Mouse (Mus musculus): ENCODE measurements at regions not wholly inside any gene's neighbourhood (a gene's known extent, or its start where the extent isn't known, plus 50 kb on each side); places are given as distances from the start of the nearest gene placed in this dataset.

DNA sequence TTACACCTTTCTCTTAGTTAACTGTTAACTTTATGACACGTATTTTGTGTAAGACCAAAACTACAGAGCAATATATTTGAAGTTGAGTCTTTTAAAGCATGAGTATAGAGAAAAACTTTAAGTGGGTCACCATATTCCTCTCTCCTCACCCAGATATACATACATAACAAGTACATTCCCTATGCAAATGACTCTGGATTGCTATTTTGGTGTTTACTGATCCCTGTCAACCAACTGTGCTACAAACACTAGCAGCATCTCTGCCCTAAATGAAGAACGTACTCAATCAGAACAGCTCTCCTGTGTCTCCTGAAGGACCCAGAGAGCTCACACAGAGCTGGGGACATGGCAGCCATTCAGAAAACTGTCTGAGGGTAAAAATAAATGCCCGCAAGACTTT is 363.4 kb upstream of the Rack1 start:
- DNase-seq (ENCODE audit: low spot score in 2 of 2), result no peak

DNA sequence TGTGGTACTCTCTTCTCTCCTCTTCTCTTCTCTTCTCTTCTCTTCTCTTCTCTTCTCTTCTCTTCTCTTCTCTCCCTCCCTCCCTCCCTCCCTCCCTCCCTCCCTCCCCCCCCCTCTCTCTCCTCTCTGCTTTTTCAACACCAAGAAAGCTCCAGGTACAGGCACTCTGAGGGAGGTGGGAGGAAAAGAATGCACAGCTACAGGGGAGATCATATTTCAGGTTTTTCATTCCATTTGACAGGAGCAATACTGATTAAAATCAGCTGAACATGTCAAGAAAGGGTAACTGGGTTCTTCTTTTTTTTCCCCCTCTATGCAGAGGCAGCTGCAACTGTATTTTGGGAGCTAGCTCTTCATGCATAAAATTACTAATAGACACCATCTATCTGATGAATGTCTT is 368.8 kb upstream of the Rack1 start:
- DNase-seq (ENCODE audit: low spot score in 2 of 2), result no peak

DNA sequence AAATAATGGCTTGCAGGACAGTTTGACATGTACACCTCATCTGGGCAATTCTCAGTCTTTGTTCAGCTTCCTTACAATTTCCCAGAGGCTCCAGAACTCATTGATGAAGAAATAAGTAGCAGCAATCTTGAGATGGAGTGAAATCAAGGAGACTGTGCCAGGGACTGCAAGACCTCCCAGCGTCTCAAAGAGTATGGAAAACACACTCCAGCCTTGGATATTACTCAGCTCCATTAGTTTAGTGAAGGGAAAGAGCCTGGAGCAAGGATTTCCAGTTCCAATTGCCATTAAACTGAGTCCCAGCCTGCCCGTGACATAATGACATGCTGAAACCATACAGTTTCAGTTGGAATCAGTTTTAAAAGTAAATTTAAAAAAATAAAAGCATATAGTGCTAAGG is 372.7 kb upstream of the Rack1 start:
- no peak for DNase-seq (ENCODE audit: low spot score in 2 of 2)

DNA sequence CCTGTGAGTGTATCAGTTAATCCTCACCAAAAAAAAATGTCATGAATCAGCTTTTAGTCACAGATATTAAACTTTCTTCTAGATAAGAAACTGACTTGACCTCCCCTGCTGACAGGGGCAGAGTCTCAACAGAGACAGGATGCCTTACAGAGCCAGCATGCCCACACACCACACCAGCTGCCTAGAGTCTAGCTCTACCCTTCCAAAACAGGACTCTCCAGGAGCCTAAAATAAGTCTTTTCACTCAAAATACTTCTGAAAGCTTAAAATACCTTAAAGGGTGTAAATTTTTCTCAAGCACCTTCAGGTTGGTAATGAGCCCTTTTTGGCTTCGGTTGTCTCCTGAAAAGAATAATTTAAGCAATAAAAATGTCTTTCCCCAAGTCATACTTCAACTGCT is 373.7 kb upstream of the Rack1 start:
- DNase-seq (ENCODE audit: low spot score in 2 of 2), result no peak

DNA sequence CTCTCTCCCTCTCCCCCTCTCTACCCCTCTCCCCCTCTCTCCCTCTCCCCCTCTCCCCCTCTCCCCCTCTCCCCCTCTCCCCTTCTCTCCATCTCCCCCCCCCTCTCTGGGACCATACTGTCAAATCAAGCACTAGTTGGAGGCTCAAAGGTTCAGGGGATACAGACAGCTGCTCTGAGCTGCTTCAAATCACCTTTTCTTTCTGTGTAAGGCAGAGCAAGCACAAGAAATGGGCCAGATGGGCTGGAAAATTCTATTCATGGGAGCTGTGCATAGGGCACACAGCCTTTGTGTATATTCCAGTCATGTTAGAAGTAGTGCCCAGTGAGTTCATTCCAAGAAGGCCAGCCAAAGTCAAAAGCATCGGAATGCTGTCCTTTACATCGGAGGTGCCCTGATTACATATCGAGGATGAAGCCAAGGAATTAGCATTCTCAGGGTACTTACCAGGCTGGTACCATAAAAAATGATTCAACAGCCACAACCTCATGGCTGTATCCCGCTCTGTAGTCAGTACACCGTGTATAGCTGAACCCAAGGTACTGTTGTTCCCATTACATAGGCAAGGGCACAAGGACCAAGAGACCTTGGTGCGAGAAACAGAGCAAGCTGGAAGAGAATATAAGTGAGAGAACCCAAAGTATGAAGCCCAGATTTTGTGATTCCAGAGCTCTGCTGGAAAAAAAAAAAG is 381.9 kb upstream of the Rack1 start:
- DNase-seq (ENCODE audit: low spot score in 2 of 2), result no peak

DNA sequence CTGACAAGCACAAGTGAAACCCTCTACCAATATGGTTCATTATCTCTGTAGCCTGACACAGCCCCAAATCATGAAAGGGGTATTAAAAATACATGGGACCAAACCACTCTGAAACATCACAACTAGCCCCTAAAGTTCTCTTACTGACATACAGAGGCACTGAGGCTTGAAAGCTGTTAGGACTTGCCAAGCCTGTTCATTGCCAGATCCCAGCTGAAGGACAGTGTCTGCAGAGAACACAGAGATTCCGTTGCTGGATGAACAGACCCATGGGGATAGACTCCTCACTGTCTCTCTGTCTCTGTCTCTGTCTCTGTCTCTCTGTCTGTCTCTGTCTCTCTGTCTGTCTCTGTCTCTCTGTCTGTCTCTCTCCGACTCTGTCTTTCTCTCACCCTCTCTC is 382.5 kb upstream of the Rack1 start:
- no peak for DNase-seq (ENCODE audit: low spot score in 2 of 2)

DNA sequence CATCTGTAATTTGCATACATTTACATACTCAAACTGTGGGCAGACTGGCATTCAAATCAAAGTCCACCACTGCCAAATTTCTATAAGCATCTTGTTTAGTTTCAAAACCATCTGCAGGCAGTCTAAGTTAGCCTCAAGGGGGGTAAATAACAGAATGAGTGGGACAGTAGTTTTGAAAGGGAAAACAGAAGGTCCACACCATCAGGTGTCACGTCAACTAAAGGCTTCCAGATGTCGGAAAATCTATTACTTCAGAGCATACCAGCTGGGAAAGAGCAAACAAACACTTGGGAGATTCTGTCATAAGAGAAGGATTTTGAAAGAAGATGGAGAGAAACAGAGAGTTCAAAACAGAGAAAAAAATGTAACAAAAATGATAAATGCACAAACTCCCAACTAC is 402.1 kb upstream of the Rack1 start:
- no peak for DNase-seq (ENCODE audit: low spot score in 2 of 2)

DNA sequence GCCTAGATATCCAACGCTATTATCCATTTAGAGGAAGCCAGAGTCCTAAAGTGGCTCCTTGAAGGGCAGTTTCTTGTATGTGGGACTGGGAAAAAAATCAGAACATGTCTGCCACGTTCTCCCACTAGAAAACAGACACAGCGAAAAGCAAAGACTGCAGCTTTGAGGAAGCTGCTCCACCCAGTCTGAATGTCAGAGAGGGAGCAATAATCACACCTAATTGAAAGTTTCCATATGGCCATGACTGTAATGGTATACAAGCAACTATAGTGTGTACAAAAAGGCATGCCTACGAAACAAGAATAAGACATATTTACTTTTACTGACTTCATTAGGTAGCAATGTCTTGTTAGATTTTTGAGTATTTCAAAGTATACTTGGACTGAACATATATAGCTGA is 392.7 kb upstream of the Sgcd start:
- no peak for DNase-seq (ENCODE audit: low spot score in 2 of 2)

DNA sequence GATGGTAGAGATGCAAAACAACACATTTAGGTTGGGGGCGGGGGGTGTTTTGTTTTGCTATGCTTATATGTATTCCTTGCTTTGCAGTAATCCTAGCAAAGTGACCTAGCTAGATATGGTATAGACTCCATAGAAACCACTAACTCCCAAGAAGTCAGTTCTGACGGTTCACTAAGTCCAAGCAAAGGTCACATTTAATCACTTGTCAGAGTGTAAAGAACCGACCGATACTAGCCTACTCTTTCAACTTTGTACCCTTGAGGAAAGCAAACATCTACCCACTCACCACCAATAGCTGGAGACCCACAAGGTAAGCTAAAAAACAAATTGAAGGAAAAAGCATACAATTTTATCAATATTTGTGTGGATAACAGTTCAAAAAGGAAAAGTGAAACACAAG is 389.3 kb upstream of the Sgcd start:
- no peak for DNase-seq (ENCODE audit: low spot score in 2 of 2)

DNA sequence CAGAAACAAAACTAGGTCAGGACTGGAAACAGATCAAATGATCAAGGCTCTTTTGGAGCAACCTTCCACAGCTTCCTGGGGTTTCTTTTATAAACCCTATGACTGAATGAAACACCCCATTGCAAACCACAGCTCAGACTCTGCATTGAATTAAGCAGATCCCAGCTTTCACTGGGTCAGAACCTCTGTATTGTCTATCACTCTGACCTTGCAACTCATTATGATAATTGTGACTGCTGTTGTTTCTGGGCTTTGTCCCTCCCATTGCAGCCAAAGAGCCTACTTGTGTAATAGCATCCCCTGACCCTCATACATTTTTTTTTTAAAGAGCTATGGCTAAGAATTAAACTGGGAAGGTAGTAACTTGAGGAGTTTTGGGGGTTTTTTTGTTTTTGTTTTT is 388.5 kb upstream of the Sgcd start:
- no peak for DNase-seq (ENCODE audit: low spot score in 2 of 2)

DNA sequence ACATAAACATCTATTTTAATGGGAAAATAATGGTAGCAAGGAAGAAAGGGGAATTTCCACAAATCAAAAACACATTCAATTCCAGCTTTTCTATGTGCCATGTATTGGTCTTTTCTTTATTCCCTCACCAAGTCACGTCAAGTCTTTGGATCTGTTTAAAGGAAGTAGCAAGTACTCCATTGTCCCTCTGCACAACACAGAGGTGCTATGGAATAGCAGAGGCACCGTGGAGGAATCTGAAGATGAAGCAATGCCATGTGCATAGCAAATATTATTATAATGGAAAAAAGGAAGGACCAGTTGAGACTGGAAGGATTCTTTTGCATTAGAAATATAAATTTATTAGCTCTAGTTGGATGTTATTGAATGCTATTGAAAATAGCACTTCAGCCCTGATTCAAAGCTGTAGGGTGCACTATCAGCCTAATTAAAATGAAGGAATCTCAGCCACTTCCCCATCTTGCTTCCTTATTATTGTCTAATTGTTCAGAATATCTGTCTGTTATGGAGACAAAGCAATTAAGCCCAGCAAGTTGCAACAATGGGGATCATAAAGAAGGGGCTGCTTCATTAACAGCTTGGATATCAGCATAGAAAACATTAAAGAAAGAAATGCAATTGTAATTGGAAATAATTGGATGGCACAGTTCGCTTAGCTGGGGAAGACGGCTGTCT is 362.7 kb upstream of the Sgcd start:
- no peak for DNase-seq (ENCODE audit: low spot score in 2 of 2)

DNA sequence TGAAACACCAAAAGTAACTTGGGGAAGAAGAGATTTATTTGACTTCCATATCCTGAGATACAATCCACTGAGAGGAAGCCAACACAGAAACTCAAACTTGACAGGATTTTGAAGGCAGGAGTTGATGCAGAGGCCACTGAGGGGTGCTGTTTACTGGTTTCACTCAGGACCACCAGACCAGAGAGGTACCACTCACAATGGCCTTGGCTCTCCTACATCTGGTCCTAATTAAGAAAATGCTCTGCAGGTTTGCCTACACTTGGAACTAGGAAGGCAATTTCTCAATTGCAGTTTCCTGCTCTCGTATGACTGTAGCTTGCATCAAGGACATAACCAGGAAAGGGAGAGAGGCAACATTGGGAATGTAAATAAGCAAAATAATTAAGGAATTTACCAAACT is 325.7 kb upstream of the Sgcd start:
- DNase-seq (ENCODE audit: low spot score in 2 of 2), result no peak

DNA sequence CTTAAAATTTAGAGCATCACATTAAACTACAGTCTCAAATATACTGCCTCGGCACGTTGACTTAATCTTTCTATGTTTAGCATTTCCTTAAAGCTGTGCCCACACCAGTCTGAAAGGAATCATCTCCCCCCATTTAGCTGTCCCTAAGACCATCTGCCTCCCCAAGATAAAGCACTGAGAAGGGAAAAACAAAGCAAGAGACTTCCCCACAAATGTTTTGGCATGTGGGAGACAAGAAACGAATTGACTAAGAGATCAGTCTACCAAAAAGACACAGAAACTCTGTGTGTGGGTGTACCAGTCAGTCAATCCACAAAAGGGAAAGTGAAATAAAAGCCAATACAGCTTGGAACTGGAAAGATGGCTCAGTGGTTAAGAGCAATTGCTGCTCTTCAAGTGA is 306.6 kb upstream of the Sgcd start:
- DNase-seq (ENCODE audit: low spot score in 2 of 2), result no peak

DNA sequence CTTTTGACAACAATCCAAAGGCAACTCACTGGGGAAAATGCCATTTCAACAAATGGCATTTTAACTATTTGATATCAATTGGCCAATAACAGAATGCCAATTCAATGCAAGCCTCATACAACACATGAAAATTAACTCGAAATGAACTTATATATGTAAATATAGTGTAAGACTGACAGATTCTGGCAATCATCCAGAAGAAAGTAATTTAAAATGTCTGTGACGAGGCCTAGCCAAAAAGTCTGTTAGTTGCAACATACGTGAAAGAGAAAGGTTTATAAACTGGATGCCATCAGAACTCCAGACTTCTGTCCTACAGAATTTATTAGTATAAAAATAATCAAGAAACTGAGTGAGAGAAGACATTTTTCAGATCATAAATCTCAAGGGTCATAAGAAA is 273.7 kb upstream of the Sgcd start:
- no peak for DNase-seq (ENCODE audit: low spot score in 2 of 2)

DNA sequence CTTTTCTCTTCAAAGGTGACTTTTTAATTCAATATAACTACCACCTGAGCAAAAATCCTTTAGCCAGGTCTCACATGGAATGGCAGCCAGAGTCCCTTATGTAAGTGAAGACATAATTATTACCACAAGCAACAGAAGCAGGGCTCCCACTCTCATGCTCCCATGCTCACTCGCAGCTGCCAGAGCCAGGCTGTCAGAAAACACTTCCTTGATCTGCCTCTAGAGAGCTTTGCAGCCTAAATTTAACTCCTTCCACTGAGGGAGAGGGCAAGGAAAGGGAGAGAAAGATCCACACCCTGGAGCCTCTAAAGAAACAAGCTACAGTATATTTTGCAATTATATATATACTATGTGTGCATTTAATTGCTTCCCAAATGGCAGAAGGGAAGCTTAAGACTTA is 272.3 kb upstream of the Sgcd start:
- DNase-seq (ENCODE audit: low spot score in 2 of 2), result no peak

DNA sequence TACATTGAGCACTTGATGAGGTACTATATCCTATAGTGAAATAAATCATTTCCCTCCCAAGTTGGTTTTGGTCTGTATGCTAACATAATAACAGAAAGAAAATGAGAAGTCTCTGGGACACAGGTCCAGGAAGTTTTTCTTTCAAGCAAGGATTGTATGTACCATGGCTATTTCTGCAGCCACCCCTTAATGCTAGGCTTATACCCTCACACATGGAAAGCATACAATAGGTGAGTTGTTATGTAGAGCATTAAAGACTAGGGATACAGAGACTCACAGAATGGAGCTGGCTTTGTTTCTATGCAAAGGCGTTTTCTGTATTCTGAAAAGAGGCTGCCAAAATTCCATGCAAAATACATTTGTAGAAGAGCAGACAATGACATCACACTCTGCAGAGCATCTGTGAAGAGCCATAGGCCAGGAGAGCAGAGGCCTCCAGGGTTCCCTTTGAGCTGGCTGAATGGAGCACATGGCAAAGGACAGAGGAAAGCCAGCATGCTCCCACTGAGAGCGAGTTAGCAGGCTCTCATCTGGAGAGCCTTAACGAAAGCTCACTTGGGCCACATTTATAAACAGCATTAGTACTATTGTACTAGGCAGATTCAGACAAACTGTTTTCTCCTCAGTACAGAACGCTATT is 262.0 kb upstream of the Sgcd start:
- no peak for DNase-seq (ENCODE audit: low spot score in 2 of 2)

DNA sequence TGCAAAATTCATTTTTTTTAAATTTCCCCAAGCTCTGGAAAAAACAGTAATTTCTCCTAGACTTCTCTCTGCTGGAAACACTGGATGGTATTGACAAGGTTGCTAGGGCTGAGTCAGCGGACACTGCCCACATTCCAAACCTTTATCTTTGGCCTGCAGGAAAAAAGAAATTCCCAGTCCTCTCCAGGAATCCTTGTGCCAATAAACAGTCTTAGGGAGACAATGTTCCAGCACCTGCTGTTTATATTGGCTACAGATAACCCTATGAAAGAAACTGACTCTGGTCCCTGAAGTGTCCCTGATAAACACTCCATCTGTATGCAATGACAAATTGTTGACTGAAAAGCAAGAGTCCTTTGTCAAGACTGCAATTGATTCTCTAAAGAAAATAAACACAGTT is 260.5 kb upstream of the Sgcd start:
- DNase-seq (ENCODE audit: low spot score in 2 of 2), result no peak

DNA sequence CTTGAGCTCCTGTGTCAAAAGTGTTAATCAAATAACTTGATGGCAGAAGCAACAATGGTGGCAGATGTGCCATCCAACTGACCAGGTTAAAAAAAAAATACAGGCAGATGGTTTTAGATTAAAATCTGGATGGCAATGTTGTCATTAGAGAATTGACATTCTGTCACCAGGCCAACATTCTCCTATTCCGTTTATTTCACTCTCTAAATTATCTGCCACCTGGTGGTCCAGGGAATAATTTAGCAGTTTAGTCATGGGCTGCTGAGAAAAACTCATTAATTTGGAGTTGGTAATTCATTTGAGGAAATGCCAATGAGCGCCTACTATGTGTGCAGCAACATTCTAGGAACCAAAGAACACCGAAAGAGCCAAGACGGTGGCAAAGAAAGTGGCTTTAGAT is 232.4 kb upstream of the Sgcd start:
- no peak for DNase-seq (ENCODE audit: low spot score in 2 of 2)

DNA sequence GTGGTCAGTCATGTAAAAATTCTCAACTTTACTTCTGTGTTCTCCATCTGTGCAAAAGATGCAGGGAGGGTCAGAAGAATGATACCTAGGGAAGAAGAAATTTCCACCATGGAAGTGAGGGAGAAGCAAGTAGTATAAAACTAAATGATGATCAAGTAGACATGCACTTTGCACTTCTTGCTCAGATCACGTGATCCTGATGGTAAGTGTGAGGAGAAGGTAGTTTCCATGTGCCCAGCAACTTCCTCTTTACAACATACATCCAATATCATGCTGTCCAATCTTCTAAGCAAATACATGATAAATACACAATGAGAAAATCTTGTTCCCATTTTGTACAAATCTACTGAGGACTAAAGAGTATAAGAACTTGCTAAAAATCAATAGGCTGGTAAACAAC is 230.4 kb upstream of the Sgcd start:
- DNase-seq (ENCODE audit: low spot score in 2 of 2), result no peak

DNA sequence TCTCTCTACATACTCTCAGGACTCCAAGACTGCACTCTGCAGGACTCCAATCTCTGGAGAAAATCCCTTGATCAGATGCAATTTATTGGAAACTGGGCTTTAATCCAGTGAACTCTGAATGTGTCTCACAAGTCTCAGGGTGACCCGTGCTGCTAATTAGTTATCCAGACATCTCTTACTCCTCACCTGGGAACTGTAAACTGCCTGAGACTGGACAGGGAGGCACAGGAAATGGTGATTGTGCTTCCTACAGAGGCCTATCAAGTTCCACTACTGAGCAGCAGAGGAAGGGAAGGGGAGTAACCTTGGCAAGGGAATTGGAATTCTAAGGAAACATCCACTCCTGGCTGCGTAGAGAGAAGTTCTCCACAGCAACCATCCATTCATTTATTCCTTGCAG is 228.0 kb upstream of the Sgcd start:
- DNase-seq (ENCODE audit: low spot score in 2 of 2), result no peak

DNA sequence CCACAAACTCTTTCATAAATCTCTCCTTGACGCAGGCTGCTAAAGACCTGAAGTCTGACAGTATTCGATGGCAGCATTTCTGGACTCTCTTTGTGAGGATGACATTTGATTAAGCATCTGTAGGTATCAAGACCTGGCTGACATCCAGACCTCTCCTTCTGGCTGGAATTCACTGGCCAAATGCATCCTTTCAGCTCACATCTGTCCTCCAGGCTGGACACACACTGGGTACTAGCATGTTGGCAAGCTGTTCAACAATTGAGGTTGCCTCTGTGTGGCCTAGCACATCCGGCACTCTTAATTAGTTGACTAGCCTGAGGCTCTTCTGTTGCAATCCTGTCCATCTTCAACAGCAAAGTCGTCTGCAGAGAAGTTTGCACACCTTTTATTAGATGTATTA is 197.8 kb upstream of the Sgcd start:
- DNase-seq (ENCODE audit: low spot score in 2 of 2), result no peak

DNA sequence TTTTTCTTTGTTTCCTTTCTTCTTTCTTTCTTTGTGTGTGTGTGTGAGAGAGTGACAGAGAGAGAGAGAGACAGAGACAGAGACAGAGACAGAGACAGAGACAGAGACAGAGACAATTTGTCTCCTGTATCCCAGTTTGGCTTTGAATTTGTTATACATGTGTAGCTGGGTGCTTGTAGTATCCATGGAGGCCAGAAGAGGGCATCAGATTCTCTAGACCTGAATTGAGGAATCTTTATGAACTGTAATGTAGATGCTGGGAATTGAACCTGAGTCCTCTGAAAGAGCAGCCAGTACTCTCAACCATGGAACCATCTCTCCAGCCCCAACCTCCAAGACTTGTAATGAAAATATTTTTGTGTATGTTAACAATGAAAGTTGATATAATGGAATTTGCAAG is 190.2 kb upstream of the Sgcd start:
- DNase-seq (ENCODE audit: low spot score in 2 of 2), result no peak

DNA sequence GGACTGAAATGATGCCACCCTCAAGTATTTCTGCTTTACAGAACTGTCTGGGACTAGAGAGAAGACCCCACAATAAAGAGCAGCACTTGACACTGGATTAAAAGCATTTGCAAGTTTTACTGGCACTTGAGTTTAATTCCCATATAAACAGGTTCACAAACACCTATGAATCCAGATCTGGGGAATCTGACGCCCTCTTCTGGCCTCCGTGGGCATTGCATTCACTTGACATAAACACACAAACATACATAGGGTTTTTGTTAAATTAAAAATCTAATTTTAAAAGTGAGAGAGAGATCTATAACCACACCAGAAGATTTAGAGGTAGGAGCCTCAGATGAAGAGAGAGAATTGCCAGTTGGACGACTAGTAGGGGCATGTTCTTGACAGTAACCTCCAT is 189.4 kb upstream of the Sgcd start:
- no peak for DNase-seq (ENCODE audit: low spot score in 2 of 2)

DNA sequence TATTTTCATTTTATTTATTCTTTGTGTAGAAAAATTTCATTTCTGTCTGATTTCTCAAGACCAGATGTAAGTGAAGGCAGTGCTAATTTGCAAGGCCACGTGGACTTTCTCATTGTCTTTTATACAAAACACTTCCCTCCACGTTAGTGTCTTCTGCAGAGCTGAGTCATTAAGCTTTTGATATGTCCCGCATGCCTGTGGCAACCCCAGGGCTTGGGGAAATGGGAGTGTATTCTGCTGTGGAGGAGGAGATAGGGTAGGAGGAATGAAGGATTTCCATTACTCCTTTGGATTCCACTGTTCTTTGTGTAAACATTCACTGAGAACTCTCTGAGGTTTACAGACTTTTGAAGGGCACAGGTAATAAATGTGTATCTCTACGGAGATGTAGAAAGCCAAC is 187.7 kb upstream of the Sgcd start:
- no peak for DNase-seq (ENCODE audit: low spot score in 2 of 2)
